Mouse (Mus musculus): ENCODE measurements at regions not wholly inside any gene's neighbourhood (a gene's known extent, or its start where the extent isn't known, plus 50 kb on each side); places are given as distances from the start of the nearest gene placed in this dataset.

- DNase-seq (ENCODE audit: low spot score in 2 of 2), result no peak
- intact Hi-C loops (cut with DNase I), result no loop called here
Measured at GRCm38 (mm10) chr1:61233476-61234297, 256.0 kb downstream of the Icos start.

GRCm38 (mm10) chr1:61234298-61234682, 256.6 kb downstream of the Icos start:
- no peak for DNase-seq (ENCODE audit: low spot score in 2 of 2)
- intact Hi-C loops (cut with DNase I), result no loop called here

- no peak for DNase-seq (ENCODE audit: low spot score in 2 of 2)
Measured at GRCm38 (mm10) chr1:61236511-61236910, 258.8 kb downstream of the Icos start.

GRCm38 (mm10) chr1:61238668-61239067, 260.9 kb downstream of the Icos start:
- DNase-seq (ENCODE audit: low spot score in 2 of 2), result no peak
- intact Hi-C loops (cut with DNase I), result no loop called here

More at GRCm38 (mm10) chr1:61236511-61236910, 258.8 kb downstream of the Icos start:
- intact Hi-C loops (cut with DNase I), result no loop called here

- DNase-seq (ENCODE audit: low spot score in 2 of 2), result no peak
- intact Hi-C loops (cut with DNase I), result no loop called here
Measured at GRCm38 (mm10) chr1:61257561-61257960, 279.8 kb downstream of the Icos start.

- no peak for DNase-seq (ENCODE audit: low spot score in 2 of 2)
- intact Hi-C loops (cut with DNase I), result no loop called here
Measured at GRCm38 (mm10) chr1:61263466-61263865, 285.7 kb downstream of the Icos start.

- no peak for DNase-seq (ENCODE audit: low spot score in 2 of 2)
- intact Hi-C loops (cut with DNase I), result no loop called here
Measured at GRCm38 (mm10) chr1:61265706-61266127, 288.0 kb downstream of the Icos start.

GRCm38 (mm10) chr1:61273843-61274242, 296.1 kb downstream of the Icos start:
- DNase-seq (ENCODE audit: low spot score in 2 of 2), result no peak
- intact Hi-C loops (cut with DNase I), result no loop called here

- DNase-seq (ENCODE audit: low spot score in 2 of 2), result no peak
- intact Hi-C loops (cut with DNase I), result no loop called here
Measured at GRCm38 (mm10) chr1:61274244-61274643, 296.5 kb downstream of the Icos start.

- intact Hi-C loops (cut with DNase I), result no loop called here
- no peak for DNase-seq (ENCODE audit: low spot score in 2 of 2)
Measured at GRCm38 (mm10) chr1:61277170-61277710, 299.5 kb downstream of the Icos start.

- no peak for DNase-seq (ENCODE audit: low spot score in 2 of 2)
- intact Hi-C loops (cut with DNase I), result no loop called here
Measured at GRCm38 (mm10) chr1:61288185-61288584, 310.5 kb downstream of the Icos start.

GRCm38 (mm10) chr1:61288946-61289345, 311.2 kb downstream of the Icos start:
- intact Hi-C loops (cut with DNase I), result no loop called here
- no peak for DNase-seq (ENCODE audit: low spot score in 2 of 2)

GRCm38 (mm10) chr1:61289552-61289951, 311.8 kb downstream of the Icos start:
- intact Hi-C loops (cut with DNase I), result no loop called here

GRCm38 (mm10) chr1:61293106-61293505, 315.4 kb downstream of the Icos start:
- intact Hi-C loops (cut with DNase I), result loop anchor here (10.0 kb wide), 1 partner anchor 1672 kb away; no protein-coding TSS in a partner anchor
- DNase-seq (ENCODE audit: low spot score in 2 of 2), result no peak

More at GRCm38 (mm10) chr1:61289552-61289951, 311.8 kb downstream of the Icos start:
- DNase-seq (ENCODE audit: low spot score in 2 of 2), result no peak

- no peak for DNase-seq (ENCODE audit: low spot score in 2 of 2)
- intact Hi-C loops (cut with DNase I), result loop anchor here (5.0 to 10.0 kb wide), 3 partner anchors 82 to 1670 kb away; no protein-coding TSS in a partner anchor
Measured at GRCm38 (mm10) chr1:61295219-61295618, 317.5 kb downstream of the Icos start.

GRCm38 (mm10) chr1:61296831-61297230, 319.1 kb downstream of the Icos start:
- intact Hi-C loops (cut with DNase I), result loop anchor here (5.0 to 10.0 kb wide), 3 partner anchors 80 to 1668 kb away; no protein-coding TSS in a partner anchor

GRCm38 (mm10) chr1:61297361-61297760, 319.6 kb downstream of the Icos start:
- DNase-seq (ENCODE audit: low spot score in 2 of 2), result no peak
- intact Hi-C loops (cut with DNase I), result loop anchor here (5.0 to 10.0 kb wide), 3 partner anchors 80 to 1667 kb away; no protein-coding TSS in a partner anchor

More at GRCm38 (mm10) chr1:61296831-61297230, 319.1 kb downstream of the Icos start:
- no peak for DNase-seq (ENCODE audit: low spot score in 2 of 2)

- intact Hi-C loops (cut with DNase I), result loop anchor here (5.0 to 10.0 kb wide), 3 partner anchors 79 to 1667 kb away; no protein-coding TSS in a partner anchor
- no peak for DNase-seq (ENCODE audit: low spot score in 2 of 2)
Measured at GRCm38 (mm10) chr1:61298064-61298463, 320.3 kb downstream of the Icos start.

- intact Hi-C loops (cut with DNase I), result loop anchor here (5.0 to 10.0 kb wide), 3 partner anchors 79 to 1666 kb away; no protein-coding TSS in a partner anchor
- DNase-seq (ENCODE audit: low spot score in 2 of 2), result no peak
Measured at GRCm38 (mm10) chr1:61298779-61299178, 321.1 kb downstream of the Icos start.

- DNase-seq (ENCODE audit: low spot score in 2 of 2), result no peak
- intact Hi-C loops (cut with DNase I), result loop anchor here (10.0 kb wide), 1 partner anchor 1404 kb away; the partner anchor contains the start of gene Nrp2
Measured at GRCm38 (mm10) chr1:61300491-61300890, 322.8 kb downstream of the Icos start.
